Mouse (Mus musculus): Measurements from ENCODE around the gene Aig1. TPM values are rescaled to one million over a fixed set of nuclear protein-coding genes. Genes with fewer than 3 reads are reported as not detected.
"Not testable (repeated sequence)": the region's sequence is repeated elsewhere in the genome, so short reads cannot be mapped to it uniquely, and the experiment has no call there.

Aig1 gene
- total and polyA plus RNA-seq, 3 experiments = 54.5 to 71.0 (median 62.8) TPM

- H3K36me3 ChIP-seq (ENCODE audit: control insufficient read depth, insufficient read depth, low read length) = no peaks in the 10 kb centered on the region
- H3K4me1 ChIP-seq (ENCODE audit: control insufficient read depth, insufficient read depth, low read length) = no peaks in the 10 kb centered on the region
- no peak overlapping the region for H3K27ac ChIP-seq
- intact Hi-C loops (cut with DNase I) = no loop called here
- no peak for TF ChIP-seq EP300 (IDR thresholded peaks at IDR 0.05; ENCODE audit: insufficient read depth, low read depth, low read length)
- TF ChIP-seq CTCF (IDR thresholded peaks at IDR 0.05) = no peak
- no peak for TF ChIP-seq POLR2A (IDR thresholded peaks at IDR 0.05; ENCODE audit: insufficient read depth, low read depth, low read length)
- DNase-seq = no peak
- no peak overlapping the region for H3K9ac ChIP-seq (ENCODE audit: low read depth, low read length)
- H3K4me3 ChIP-seq = no peak overlapping the region
- H3K27me3 ChIP-seq (ENCODE audit: control insufficient read depth, insufficient read depth, low read length) = no peaks in the 10 kb centered on the region
- H3K79me2 ChIP-seq (replicated peaks; ENCODE audit: control insufficient read depth, insufficient read depth, low read length) = no peaks in the 10 kb centered on the region
- WGBS = 86% methylated on average over 9 of the region's 9 CpGs
Observed at GRCm38 (mm10) chr10:13905618-13906017, 36.8 kb upstream of the Aig1 start.

DNA sequence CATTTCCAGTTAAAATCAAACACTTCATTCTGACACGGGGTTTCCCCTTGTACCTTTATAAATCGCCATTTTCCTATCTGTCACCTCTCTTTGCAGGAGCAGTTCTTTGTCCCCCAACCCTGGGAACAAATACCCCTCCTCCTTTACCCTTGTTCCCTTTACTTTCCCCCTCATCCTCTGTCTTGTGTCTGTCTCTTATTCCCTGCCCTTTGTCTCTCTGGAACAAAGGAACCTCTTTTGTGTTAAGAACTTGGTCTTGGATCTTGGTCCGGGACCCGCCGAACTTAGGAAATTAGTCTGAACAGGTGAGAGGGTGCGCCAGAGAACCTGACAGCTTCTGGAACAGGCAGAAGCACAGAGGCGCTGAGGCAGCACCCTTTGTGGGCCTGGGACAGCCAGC is 24.0 kb upstream of the Aig1 start:
- H3K4me1 ChIP-seq (ENCODE audit: control insufficient read depth, insufficient read depth, low read length); intact Hi-C loops (cut with DNase I); DNase-seq; H3K9ac ChIP-seq (ENCODE audit: low read depth, low read length); H3K27ac ChIP-seq; H3K4me3 ChIP-seq; H3K27me3 ChIP-seq (ENCODE audit: control insufficient read depth, insufficient read depth, low read length); H3K79me2 ChIP-seq (replicated peaks; ENCODE audit: control insufficient read depth, insufficient read depth, low read length); H3K36me3 ChIP-seq (ENCODE audit: control insufficient read depth, insufficient read depth, low read length): not testable (repeated sequence)
- WGBS = 88% methylated on average over 6 of the region's 7 CpGs

DNA sequence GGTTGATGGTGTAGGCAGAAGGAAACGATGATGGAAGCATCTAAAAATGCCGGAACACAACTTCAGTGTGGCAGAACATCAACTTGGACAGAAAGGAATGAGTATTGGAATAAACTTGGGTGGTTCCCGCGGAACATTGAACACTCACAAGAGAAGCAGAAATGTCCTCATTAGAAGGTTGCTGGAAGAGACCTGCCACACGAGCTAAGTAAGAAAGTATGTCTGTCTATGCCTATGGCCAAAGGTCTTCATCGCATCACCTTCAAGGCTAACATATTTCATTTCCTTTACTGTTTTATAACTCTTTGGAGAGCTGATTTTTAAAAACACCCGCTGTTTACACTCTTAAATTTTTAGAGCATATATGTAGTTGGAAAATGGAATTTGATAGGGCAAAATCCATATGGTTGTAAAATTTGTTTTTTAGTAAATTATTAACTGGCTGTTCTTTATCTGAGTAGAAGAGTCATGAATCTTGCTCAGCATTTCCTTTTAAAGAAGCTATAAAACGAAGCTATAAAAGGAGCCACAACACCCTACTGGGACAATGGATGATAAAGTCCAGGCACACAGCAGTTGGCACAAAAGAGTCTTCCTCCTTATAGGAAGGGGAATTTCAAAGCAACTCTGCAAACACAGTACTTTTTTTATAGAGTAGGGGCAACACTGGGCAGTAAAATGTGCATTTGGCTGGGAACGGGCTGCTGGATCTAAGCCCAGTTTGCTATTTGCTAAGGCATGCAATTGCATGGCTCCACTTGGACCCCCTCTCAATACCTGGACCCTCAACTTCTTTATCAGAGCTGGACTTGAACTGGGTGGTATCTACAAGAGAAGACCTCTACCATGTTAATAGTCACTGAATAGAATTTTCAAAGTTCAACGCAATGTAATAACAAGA is 14.4 kb upstream of the Aig1 start:
- no peak overlapping the region for H3K4me3 ChIP-seq
- 84% methylated on average over 10 of the region's 10 CpGs for WGBS
- intact Hi-C loops (cut with DNase I) = no loop called here

GRCm38 (mm10) chr10:13882490-13882889 is 13.7 kb upstream of the Aig1 start:
- Histone ChIP-seq H3K9ac (ENCODE audit: low read depth, low read length) (no peak overlapping the region), H3K79me2 (replicated peaks; ENCODE audit: control insufficient read depth, insufficient read depth, low read length) (no peaks in the 10 kb centered on the region), H3K4me3 (no peak overlapping the region), H3K4me1 (ENCODE audit: control insufficient read depth, insufficient read depth, low read length) (no peaks in the 10 kb centered on the region), H3K27ac (no peak overlapping the region), H3K36me3 (ENCODE audit: control insufficient read depth, insufficient read depth, low read length) (no peaks in the 10 kb centered on the region), H3K27me3 (ENCODE audit: control insufficient read depth, insufficient read depth, low read length) (no peaks in the 10 kb centered on the region)
- 72% methylated on average over 9 of the region's 9 CpGs for WGBS
- intact Hi-C loops (cut with DNase I) = no loop called here
- TF ChIP-seq EP300 (IDR thresholded peaks at IDR 0.05; ENCODE audit: insufficient read depth, low read depth, low read length) (no peak), CTCF (IDR thresholded peaks at IDR 0.05) (0 out of 2 replicates have a peak, but pooled peaks have one; percentile 18)
- no peak for DNase-seq

More for the DNA sequence above, 14.4 kb upstream of the Aig1 start:
- TF ChIP-seq POLR2A (IDR thresholded peaks at IDR 0.05; ENCODE audit: insufficient read depth, low read depth, low read length) (no peak), EP300 (IDR thresholded peaks at IDR 0.05; ENCODE audit: insufficient read depth, low read depth, low read length) (no peak), CTCF (IDR thresholded peaks at IDR 0.05) (no peak)
- Histone ChIP-seq H3K27me3 (ENCODE audit: control insufficient read depth, insufficient read depth, low read length) (no peaks in the 10 kb centered on the region), H3K79me2 (replicated peaks; ENCODE audit: control insufficient read depth, insufficient read depth, low read length) (no peaks in the 10 kb centered on the region), H3K36me3 (ENCODE audit: control insufficient read depth, insufficient read depth, low read length) (no peaks in the 10 kb centered on the region), H3K4me1 (ENCODE audit: control insufficient read depth, insufficient read depth, low read length) (no peaks in the 10 kb centered on the region), H3K9ac (ENCODE audit: low read depth, low read length) (no peak overlapping the region), H3K27ac (no peak overlapping the region)
- DNase-seq = no peak

DNA sequence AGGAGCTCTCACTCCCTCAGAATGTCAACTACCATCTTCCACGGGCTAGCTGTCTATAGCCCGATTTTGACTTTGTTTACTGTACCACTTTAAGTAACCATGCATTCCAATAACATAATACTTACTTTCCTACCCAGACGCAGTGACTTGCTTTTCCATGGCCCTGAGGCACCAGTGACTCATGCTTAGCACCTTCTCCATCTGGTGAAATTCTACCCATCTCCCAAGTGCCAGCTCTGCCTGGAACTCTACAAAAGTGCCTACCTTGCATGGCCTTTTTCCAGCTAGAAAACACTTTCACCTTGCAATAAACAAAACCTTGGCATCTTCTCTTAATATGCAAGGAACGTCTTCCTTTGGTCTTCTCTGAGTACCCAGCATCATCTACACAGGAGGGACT is 9.9 kb upstream of the Aig1 start:
- Histone ChIP-seq H3K9ac (ENCODE audit: low read depth, low read length) (no peak overlapping the region), H3K36me3 (ENCODE audit: control insufficient read depth, insufficient read depth, low read length) (no peaks in the 10 kb centered on the region), H3K4me3 (no peak overlapping the region), H3K27me3 (ENCODE audit: control insufficient read depth, insufficient read depth, low read length) (no peaks in the 10 kb centered on the region), H3K4me1 (ENCODE audit: control insufficient read depth, insufficient read depth, low read length) (no peaks in the 10 kb centered on the region), H3K79me2 (replicated peaks; ENCODE audit: control insufficient read depth, insufficient read depth, low read length) (no peaks in the 10 kb centered on the region), H3K27ac (no peak overlapping the region)
- TF ChIP-seq POLR2A (IDR thresholded peaks at IDR 0.05; ENCODE audit: insufficient read depth, low read depth, low read length) (no peak), EP300 (IDR thresholded peaks at IDR 0.05; ENCODE audit: insufficient read depth, low read depth, low read length) (no peak), CTCF (IDR thresholded peaks at IDR 0.05) (no peak)
- no peak for DNase-seq
- intact Hi-C loops (cut with DNase I) = no loop called here
- WGBS = 83% methylated on average over 4 of the region's 4 CpGs

DNA sequence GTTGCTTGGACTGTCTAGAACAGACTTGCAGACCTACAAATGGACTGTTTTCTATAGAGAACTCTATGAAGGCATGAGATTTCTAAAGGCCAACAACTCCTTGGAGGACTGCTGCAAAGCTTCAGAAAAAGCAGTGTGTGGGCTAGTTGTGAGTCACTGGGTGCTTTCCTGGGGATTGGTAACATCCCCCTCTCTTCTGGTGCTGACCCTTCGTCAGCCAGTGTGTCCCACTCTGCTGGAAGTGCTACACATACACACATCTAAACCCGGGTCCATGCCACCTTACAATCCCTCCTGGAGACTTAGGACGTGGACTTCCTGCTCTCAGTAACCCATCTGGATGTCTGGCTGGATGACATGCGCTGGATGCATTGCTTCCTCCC is 6.2 kb upstream of the Aig1 start:
- 73% methylated on average over 4 of the region's 4 CpGs for WGBS
- Histone ChIP-seq H3K79me2 (replicated peaks; ENCODE audit: control insufficient read depth, insufficient read depth, low read length) (no peaks in the 10 kb centered on the region), H3K27me3 (ENCODE audit: control insufficient read depth, insufficient read depth, low read length) (no peaks in the 10 kb centered on the region), H3K27ac (no peak overlapping the region), H3K36me3 (ENCODE audit: control insufficient read depth, insufficient read depth, low read length) (no peaks in the 10 kb centered on the region), H3K9ac (ENCODE audit: low read depth, low read length) (no peak overlapping the region), H3K4me1 (ENCODE audit: control insufficient read depth, insufficient read depth, low read length) (no peaks in the 10 kb centered on the region), H3K4me3 (no peak overlapping the region)
- no peak for DNase-seq
- intact Hi-C loops (cut with DNase I) = no loop called here
- no peak for TF ChIP-seq EP300 (IDR thresholded peaks at IDR 0.05; ENCODE audit: insufficient read depth, low read depth, low read length)
- no peak for TF ChIP-seq POLR2A (IDR thresholded peaks at IDR 0.05; ENCODE audit: insufficient read depth, low read depth, low read length)
- no peak for TF ChIP-seq CTCF (IDR thresholded peaks at IDR 0.05)
